Mouse (Mus musculus) G1E (cell line): Measurements from ENCODE around the gene Orm3. TPM values are rescaled to one million over a fixed set of nuclear protein-coding genes. Genes with fewer than 3 reads are reported as not detected.

Source experiments
- ATAC-seq: 2 replicates; pipeline ENCODE4 v1.8.0; 2016; ENCODE audit warnings: mild to moderate bottlenecking; ENCODE audit not compliant: insufficient number of reproducible peaks, poor library complexity, low FRiP score, severe bottlenecking; ENCODE audit errors: extremely low read depth
- DNase-seq: peaks from one replicate; pipeline ENCODE4 v3.0.0; 2012; ENCODE audit warnings: low spot score
- H3K27me3 ChIP-seq: 2 replicates; pipeline ENCODE4 v1.6.1; 2012; ENCODE audit warnings: mild to moderate bottlenecking, low read length, inconsistent platforms; ENCODE audit not compliant: insufficient read depth
- H3K36me3 ChIP-seq: replicated peaks from 2 replicates; pipeline ENCODE3; 2012; ENCODE audit warnings: mild to moderate bottlenecking, inconsistent platforms
- H3K4me1 ChIP-seq: 2 replicates; pipeline ENCODE4 v1.6.1; 2012; ENCODE audit warnings: low read depth, low read length, inconsistent platforms, mixed read lengths; ENCODE audit not compliant: insufficient read depth
- H3K4me3 ChIP-seq: 2 replicates; pipeline ENCODE4 v1.5.1; 2012; ENCODE audit warnings: low read depth, mild to moderate bottlenecking, inconsistent platforms, low read length, moderate library complexity, mixed read lengths
- H3K9me3 ChIP-seq: replicated peaks from 2 replicates; pipeline ENCODE4 v1.6.1; 2012; ENCODE audit warnings: inconsistent platforms
- CTCF ChIP-seq: IDR thresholded peaks from 2 replicates; pipeline ENCODE4 v1.5.1; 2012; ENCODE audit warnings: low read depth, low read length, inconsistent platforms, mixed read lengths
- GATA1 ChIP-seq: IDR thresholded peaks from 2 replicates; pipeline ENCODE4 v1.6.1; 2012; ENCODE audit warnings: borderline replicate concordance, low read length, inconsistent platforms, mixed read lengths
- GATA2 ChIP-seq: IDR thresholded peaks from 2 replicates; pipeline ENCODE4 v1.6.1; 2012; ENCODE audit warnings: low read depth, low read length, inconsistent platforms, borderline replicate concordance
- POLR2AphosphoS5 ChIP-seq: IDR thresholded peaks from 2 replicates; pipeline ENCODE4 v1.6.1; 2012; ENCODE audit warnings: low read depth, low read length, inconsistent platforms; ENCODE audit not compliant: insufficient replicate concordance
- TAL1 ChIP-seq: conservative IDR thresholded peaks from 2 replicates; pipeline ENCODE4 v1.6.1; 2012; ENCODE audit warnings: low read depth, low read length, inconsistent platforms, mixed read lengths
- polyA plus RNA-seq: library from polyadenylated mRNA; stranded (reverse); fragments of >175 nt; gene quantifications from 2 replicates; pipeline ENCODE4 v1.2.3, GENCODE M21; 2012
- total RNA-seq, 2 experiments: library from RNA; stranded (forward) in 1 of 2; stranded (reverse) in 1 of 2; fragments of 200-1000 nt in 1 of 2; fragments of >200 nt in 1 of 2; fragmentation: Nextera tagmentation in 1 of 2; gene quantifications; 2 replicates each; pipeline ENCODE4 v1.2.3; 2014 to 2017

Orm3 gene
- not detected in 2 replicates for total RNA-seq (2014; fragmentation: Nextera tagmentation)
- total RNA-seq (2017) = not detected in 2 replicates
- polyA plus RNA-seq = not detected in 2 replicates

- DNase-seq = no peak
- H3K36me3 ChIP-seq = no peaks in the 10 kb centered on the region
- H3K9me3 ChIP-seq = peaks cover 72% of the 10 kb centered on the region
- H3K4me3 ChIP-seq = no peak within 1 kb of the TSS
- ATAC-seq = no peak
- no peak for TF ChIP-seq GATA2
- no peak for TF ChIP-seq CTCF
- no peak for TF ChIP-seq TAL1
- no peak for TF ChIP-seq POLR2AphosphoS5
- TF ChIP-seq GATA1 = no peak
- no peaks in the 10 kb centered on the region for H3K27me3 ChIP-seq
- H3K4me1 ChIP-seq = no peaks in the 10 kb centered on the region
These were observed at the start of gene Orm3 for GRCm38 (mm10) chr4:63355877-63356665. TSS of gene Orm3 (plus strand) at chr4:63356162.

- Histone ChIP-seq H3K4me3 (no peak overlapping the region), H3K9me3 (peaks cover 93% of the 10 kb centered on the region), H3K4me1 (no peaks in the 10 kb centered on the region), H3K27me3 (no peaks in the 10 kb centered on the region), H3K36me3 (no peaks in the 10 kb centered on the region)
- ATAC-seq = no peak
- no peak for TF ChIP-seq POLR2AphosphoS5
- no peak for TF ChIP-seq GATA1
- no peak for TF ChIP-seq TAL1
- TF ChIP-seq GATA2 = no peak
- TF ChIP-seq CTCF = no peak
- DNase-seq = no peak
These were observed 48.5 kb upstream of the Orm3 start for GRCm38 (mm10) chr4:63307175-63308062.

GRCm38 (mm10) chr4:63308316-63308715 is 47.6 kb upstream of the Orm3 start:
- H3K36me3 ChIP-seq = no peaks in the 10 kb centered on the region
- TF ChIP-seq GATA1 = no peak
- TF ChIP-seq TAL1 = no peak
- no peak for TF ChIP-seq CTCF
- no peak for TF ChIP-seq POLR2AphosphoS5
- no peak for TF ChIP-seq GATA2
- H3K4me1 ChIP-seq = no peaks in the 10 kb centered on the region
- no peak overlapping the region for H3K4me3 ChIP-seq
- no peaks in the 10 kb centered on the region for H3K27me3 ChIP-seq
- DNase-seq = no peak
- peaks cover 92% of the 10 kb centered on the region for H3K9me3 ChIP-seq
- no peak for ATAC-seq

GRCm38 (mm10) chr4:63310247-63310855 is 45.6 kb upstream of the Orm3 start:
- DNase-seq = no peak
- no peak for TF ChIP-seq GATA2
- TF ChIP-seq CTCF = no peak
- no peak for TF ChIP-seq GATA1
- no peak for TF ChIP-seq TAL1
- TF ChIP-seq POLR2AphosphoS5 = no peak
- H3K9me3 ChIP-seq = peaks cover 91% of the 10 kb centered on the region
- no peak overlapping the region for H3K4me3 ChIP-seq
- no peaks in the 10 kb centered on the region for H3K36me3 ChIP-seq
- no peaks in the 10 kb centered on the region for H3K27me3 ChIP-seq
- H3K4me1 ChIP-seq = no peaks in the 10 kb centered on the region
- ATAC-seq = no peak

GRCm38 (mm10) chr4:63311426-63311825 is 44.5 kb upstream of the Orm3 start:
- no peak for TF ChIP-seq CTCF
- no peak for TF ChIP-seq TAL1
- Histone ChIP-seq H3K4me3 (no peak overlapping the region), H3K27me3 (no peaks in the 10 kb centered on the region), H3K36me3 (no peaks in the 10 kb centered on the region), H3K4me1 (no peaks in the 10 kb centered on the region), H3K9me3 (peaks cover 95% of the 10 kb centered on the region)
- DNase-seq (no peak), ATAC-seq (no peak)

GRCm38 (mm10) chr4:63314063-63314462 is 41.9 kb upstream of the Orm3 start:
- TF ChIP-seq GATA2 (no peak), TAL1 (no peak), POLR2AphosphoS5 (no peak), CTCF (no peak), GATA1 (no peak)
- Histone ChIP-seq H3K4me3 (no peak overlapping the region), H3K27me3 (no peaks in the 10 kb centered on the region), H3K9me3 (peaks cover 96% of the 10 kb centered on the region), H3K36me3 (no peaks in the 10 kb centered on the region), H3K4me1 (no peaks in the 10 kb centered on the region)
- ATAC-seq (no peak), DNase-seq (no peak)
